ENCODE assay signal across 26 mouse cellular contexts in genomic region chr2:11408497-11408896, GRCm38 (mm10).
A peak's percentile ranks its signal among the peaks of the same experiment; 100 is the strongest.
DNase-seq lines count a peak whose midpoint lies in the region; ATAC-seq and TF ChIP-seq lines count a peak whose summit lies in the region.
"Had no signal": no experiment of that assay in that cellular context is flagged by ENCODE, and none has a peak within 500 bp of the region (broad histone marks: within the 10 kb centered on the region; RNA-seq: fewer than 3 reads in every experiment).

No protein-coding gene starts in this region.

- no peaks in the 10 kb centered on the region for H3K36me3 ChIP-seq in heart, embryonic 12.5 days
- no peaks in the 10 kb centered on the region for H3K36me3 ChIP-seq in ES-E14 (ENCODE audit: control insufficient read depth, insufficient read depth, low read length, poor library complexity, severe bottlenecking)
- H3K36me3 ChIP-seq: forebrain, embryonic 10.5 days; heart, embryonic 15.5 days; hindbrain, embryonic 10.5 days; hindbrain, embryonic 13.5 days; intestine, embryonic 15.5 days had no signal

- no peaks in the 10 kb centered on the region for H3K4me1 ChIP-seq in heart, embryonic 12.5 days (replicated peaks)
- no peaks in the 10 kb centered on the region for H3K4me1 ChIP-seq in ES-E14 (ENCODE audit: control insufficient read depth in 2 of 2, insufficient read depth in 2 of 2, low read length in 2 of 2, poor library complexity in 1 of 2)
- H3K4me1 ChIP-seq: forebrain, embryonic 10.5 days; forebrain, embryonic 13.5 days; heart, embryonic 15.5 days; hindbrain, embryonic 10.5 days; hindbrain, embryonic 13.5 days; intestine, embryonic 15.5 days had no signal

- H3K27ac ChIP-seq in heart, embryonic 12.5 days (ENCODE audit: poor library complexity, severe bottlenecking) = no peak overlapping the region
- no peak overlapping the region for H3K27ac ChIP-seq in ES-E14 (ENCODE audit: insufficient read depth, low read depth, low read length, poor library complexity, severe bottlenecking)
- H3K27ac ChIP-seq: forebrain, embryonic 10.5 days; forebrain, embryonic 13.5 days; heart, embryonic 15.5 days; hindbrain, embryonic 10.5 days; hindbrain, embryonic 13.5 days; intestine, embryonic 15.5 days had no signal

- H3K9me3 ChIP-seq in heart, embryonic 12.5 days (replicated peaks) = no peaks in the 10 kb centered on the region
- no peaks in the 10 kb centered on the region for H3K9me3 ChIP-seq in ES-E14 (ENCODE audit: control insufficient read depth, insufficient read depth, low read depth, low read length)
- H3K9me3 ChIP-seq: forebrain, embryonic 13.5 days; heart, embryonic 15.5 days; hindbrain, embryonic 10.5 days; hindbrain, embryonic 13.5 days; intestine, embryonic 15.5 days had no signal

- in situ Hi-C loops in ES-E14 (cut with MboI; ENCODE audit: low sequenced_read_pairs in 2 of 2, unreplicated experiment in 2 of 2) = no loop called here

- no peak overlapping the region for H3K9ac ChIP-seq in heart, embryonic 12.5 days
- H3K9ac ChIP-seq in ES-E14 (ENCODE audit: insufficient read depth, low read depth, low read length, poor library complexity, severe bottlenecking) = no peak overlapping the region
- H3K9ac ChIP-seq: forebrain, embryonic 13.5 days; heart, embryonic 15.5 days; hindbrain, embryonic 13.5 days; intestine, embryonic 15.5 days had no signal

- H3K4me2 ChIP-seq in heart, embryonic 12.5 days = no peak overlapping the region
- H3K4me2 ChIP-seq: forebrain, embryonic 13.5 days; heart, embryonic 15.5 days; hindbrain, embryonic 13.5 days; intestine, embryonic 15.5 days had no signal

- peak; percentile 51 for DNase-seq in heart, adult 11 months
- peak; percentile 59 to 66 for DNase-seq in spleen, postnatal 36 days (ENCODE audit: low spot score in 2 of 2)
- DNase-seq in spleen, adult 12 weeks (ENCODE audit: low spot score) = no peak
- no peak for DNase-seq in ES-E14 (ENCODE audit: low read depth, low spot score)
- DNase-seq in adrenal gland, postnatal 4 days (ENCODE audit: low spot score in 2 of 2) = no peak
- no peak for DNase-seq in right cerebral cortex, postnatal 36 days (ENCODE audit: low spot score in 2 of 2)
- no peak for DNase-seq in right cerebral cortex, postnatal 14 days
- DNase-seq: adrenal gland, adult 2 months; adrenal gland, postnatal 14 days; cerebellum, adult 18-20 months; cerebellum, adult 9-10 months; cerebellum, postnatal 14 days; gastrocnemius, postnatal 10 days; gastrocnemius, postnatal 36 days; heart, adult 18-20 months; heart, postnatal 10 days; heart, postnatal 36 days had no signal

- ATAC-seq in heart, embryonic 12.5 days (ENCODE audit: insufficient number of reproducible peaks, low FRiP score) = no peak
- ATAC-seq: forebrain, embryonic 13.5 days; forebrain, embryonic 16.5 days; hindbrain, embryonic 16.5 days; intestine, embryonic 15.5 days had no signal

- H3K27me3 ChIP-seq in heart, embryonic 12.5 days (replicated peaks) = no peaks in the 10 kb centered on the region
- H3K27me3 ChIP-seq: forebrain, embryonic 13.5 days; heart, embryonic 15.5 days; hindbrain, embryonic 13.5 days; intestine, embryonic 15.5 days had no signal

- H3K4me3 ChIP-seq in heart, embryonic 12.5 days = no peak overlapping the region
- no peak overlapping the region for H3K4me3 ChIP-seq in ES-E14 (ENCODE audit: insufficient read depth in 1 of 2, low read depth in 1 of 2, low read length in 2 of 2, poor library complexity in 1 of 2, severe bottlenecking in 1 of 2)
- H3K4me3 ChIP-seq: forebrain, embryonic 10.5 days; forebrain, embryonic 13.5 days; heart, embryonic 15.5 days; hindbrain, embryonic 10.5 days; hindbrain, embryonic 13.5 days; intestine, embryonic 15.5 days had no signal

- 58% methylated on average over 5 of the region's 6 CpGs for WGBS in heart, embryonic 12.5 days

TF ChIP-seq in ES-E14, 5 proteins besides CTCF, POLR2A, EP300 and RAD21:
- peak; percentile 15; the same call in 1 of the 2 replicates for TF ChIP-seq ZNF384 (IDR thresholded peaks at IDR 0.05; ENCODE audit: low read depth, low read length)
- no peak for TF ChIP-seq MAFK (IDR thresholded peaks at IDR 0.05; ENCODE audit: insufficient read depth, low read depth, low read length)
- no peak for TF ChIP-seq CHD2 (IDR thresholded peaks at IDR 0.05; ENCODE audit: low read depth, low read length)
- no peak for TF ChIP-seq ZC3H11A (IDR thresholded peaks at IDR 0.05; ENCODE audit: borderline replicate concordance, low read depth, low read length)
- no peak for TF ChIP-seq HCFC1 (IDR thresholded peaks at IDR 0.05; ENCODE audit: borderline replicate concordance, insufficient read depth, low read length)

Comparison
In these comparisons a context has a peak if more than half of its experiments do, and no peak if none do; other contexts are left out.
1. DNase-seq: peak in heart, adult 11 months (single experiment) and spleen, postnatal 36 days (2 of 2); none in spleen, adult 12 weeks (single experiment), ES-E14 (single experiment), adrenal gland, postnatal 4 days (0 of 2), right cerebral cortex, postnatal 36 days (0 of 2) and right cerebral cortex, postnatal 14 days (single experiment).